Mouse (Mus musculus): ENCODE data around the gene Npat. TPM values are rescaled to one million over a fixed set of nuclear protein-coding genes. Genes with fewer than 3 reads are reported as not detected.

Npat gene
- polyA plus RNA-seq, 1 experiment from 2014 or later: 16.7 TPM

Other genes with a start within 250 kb of the Npat start
- 0.19 and 0.38 TPM in 2 replicates for gene Exph5, start 235.4 kb upstream of the Npat start, polyA plus RNA-seq (2016; fragmentation: Nextera tagmentation; extraction: Ambion mirVana)
- gene Kdelc2, start 153.0 kb upstream of the Npat start, polyA plus RNA-seq (2016; fragmentation: Nextera tagmentation; extraction: Ambion mirVana): 8.2 and 8.7 TPM in 2 replicates
- gene 4930550C14Rik, start 134.7 kb upstream of the Npat start, polyA plus RNA-seq (2016; fragmentation: Nextera tagmentation; extraction: Ambion mirVana): 0.33 and 0.39 TPM in 2 replicates
- gene Atm, start 307 bp upstream of the Npat start, polyA plus RNA-seq (2016; fragmentation: Nextera tagmentation; extraction: Ambion mirVana): 12.3 and 14.1 TPM in 2 replicates
- 86.1 and 94.9 TPM in 2 replicates for gene Acat1, start 73.3 kb downstream of the Npat start, polyA plus RNA-seq (2016; fragmentation: Nextera tagmentation; extraction: Ambion mirVana)
- gene Cul5, start 133.0 kb downstream of the Npat start, polyA plus RNA-seq (2016; fragmentation: Nextera tagmentation; extraction: Ambion mirVana): 49.0 and 52.8 TPM in 2 replicates
- gene Rab39, start 169.2 kb downstream of the Npat start, polyA plus RNA-seq (2016; fragmentation: Nextera tagmentation; extraction: Ambion mirVana): 3.8 and 5.2 TPM in 2 replicates
- gene Slc35f2, start 234.5 kb downstream of the Npat start, polyA plus RNA-seq (2016; fragmentation: Nextera tagmentation; extraction: Ambion mirVana): 6.6 and 7.6 TPM in 2 replicates

Data from neural tube, embryonic 12.5 days (tissue).